Mouse (Mus musculus) testis, adult 2 months (tissue): ENCODE measurements around the gene Kiz.

Source experiments
- CTCF ChIP-seq: fragments of 200-500 bp; IDR thresholded peaks from 2 replicates; pipeline ENCODE4 v1.5.1; 2012; ENCODE audit warnings: low read depth, mild to moderate bottlenecking, inconsistent platforms, low read length, moderate library complexity; ENCODE audit not compliant: control insufficient read depth, insufficient read depth, insufficient replicate concordance
- POLR2A ChIP-seq: fragments of 200-500 bp; IDR thresholded peaks from 2 replicates; pipeline ENCODE4 v1.6.1; 2012; ENCODE audit warnings: low read depth, mild to moderate bottlenecking, inconsistent platforms, low read length, moderate library complexity; ENCODE audit not compliant: control insufficient read depth

DNA sequence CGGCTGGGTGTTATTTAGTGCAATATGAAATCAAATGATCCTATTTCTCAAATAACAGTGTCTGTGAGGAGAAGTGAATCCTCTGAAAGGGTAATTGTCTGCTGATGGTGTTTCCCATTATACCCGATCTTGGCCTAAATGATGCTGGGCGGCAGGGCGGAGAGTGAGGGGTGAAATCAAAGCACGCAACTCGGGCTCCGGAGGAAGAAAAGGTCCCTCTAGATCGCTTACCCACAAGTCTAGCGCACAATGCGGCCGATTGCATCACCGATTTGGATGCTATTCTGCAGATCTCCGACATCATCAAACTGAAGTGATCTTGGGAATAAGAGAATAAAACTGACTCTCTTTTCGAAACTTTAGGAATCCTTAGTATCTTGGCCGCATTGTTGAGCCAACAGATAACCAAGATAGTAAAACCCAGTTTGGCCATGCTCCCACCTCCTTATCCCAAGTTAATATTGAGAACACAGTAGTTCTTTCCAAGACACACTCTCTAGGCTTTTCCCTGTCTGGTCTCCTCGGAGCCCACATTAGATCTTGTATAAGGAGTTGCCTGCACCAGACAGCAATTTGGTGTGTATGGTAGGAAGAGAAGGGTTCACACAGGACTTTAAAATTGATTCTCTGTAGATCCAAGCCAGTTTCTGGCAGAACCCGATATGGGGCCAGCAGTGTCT, 18.7 kb upstream of the Kiz start:
- no peak for TF ChIP-seq CTCF
- TF ChIP-seq POLR2A: no peak
